Mouse (Mus musculus) ES-Bruce4 (cell line): ENCODE measurements around the gene Col4a1.

Experiments
- CTCF ChIP-seq: IDR thresholded peaks from one replicate; pipeline ENCODE4 v1.8.1; 2011; ENCODE audit warnings: low read depth, low read length
- POLR2A ChIP-seq: IDR thresholded peaks from one replicate; pipeline ENCODE4 v1.8.1; 2011; ENCODE audit warnings: low read length; ENCODE audit not compliant: insufficient read depth

- TF ChIP-seq CTCF = no peak
- no peak for TF ChIP-seq POLR2A
Measured at GRCm38 (mm10) chr8:11321841-11322240, 9.2 kb upstream of the Col4a1 start.
